Mouse (Mus musculus) stomach, embryonic 15.5 days (tissue): ENCODE data around the gene Vezf1. TPM values are rescaled to one million over a fixed set of nuclear protein-coding genes. Genes with fewer than 3 reads are reported as not detected.
A peak's percentile ranks its signal among the peaks of the same experiment; 100 is the strongest.

Source experiments
- ATAC-seq: fragments of 200-750 bp; cut with Nextera tagmentation; 2 replicates; pipeline ENCODE4 v1.8.0; 2017; ENCODE audit warnings: low read depth, moderate number of reproducible peaks, moderate TSS enrichment; ENCODE audit not compliant: insufficient read depth, low FRiP score
- H3K27ac ChIP-seq: fragments of 300-500 bp; sonication (generic); 2 replicates; pipeline ENCODE4 v1.5.1; 2015; ENCODE audit warnings: mild to moderate bottlenecking, inconsistent platforms
- H3K27me3 ChIP-seq: fragments of 300-500 bp; sonication (generic); replicated peaks from 2 replicates; pipeline ENCODE4 v1.6.1; 2015; ENCODE audit warnings: inconsistent platforms
- H3K36me3 ChIP-seq: fragments of 300-500 bp; sonication (generic); 2 replicates; pipeline ENCODE4 v1.6.1; 2015; ENCODE audit warnings: inconsistent platforms
- H3K4me1 ChIP-seq: fragments of 300-500 bp; sonication (generic); 2 replicates; pipeline ENCODE4 v1.6.1; 2015; ENCODE audit warnings: inconsistent platforms
- H3K4me2 ChIP-seq: fragments of 300-500 bp; sonication (generic); 2 replicates; pipeline ENCODE4 v1.6.1; 2015; ENCODE audit warnings: mild to moderate bottlenecking, inconsistent platforms
- H3K4me3 ChIP-seq: fragments of 300-500 bp; sonication (generic); replicated peaks from 2 replicates; pipeline ENCODE4 v1.5.1; 2015; ENCODE audit warnings: inconsistent platforms
- H3K9ac ChIP-seq: fragments of 300-500 bp; sonication (generic); 2 replicates; pipeline ENCODE4 v1.6.1; 2015; ENCODE audit warnings: inconsistent platforms
- H3K9me3 ChIP-seq: fragments of 300-500 bp; sonication (generic); 2 replicates; pipeline ENCODE4 v1.6.1; 2016; ENCODE audit warnings: inconsistent platforms
- WGBS: fragments of 180-500 bp; shearing (Covaris S2); methylation state at CpG from one replicate; pipeline ENCODE4 v1.1.7; 2015; 5-methylcytosine and 5-hydroxymethylcytosine counted together
- polyA plus RNA-seq: library from polyadenylated mRNA; unstranded; fragments of >200 nt; fragmentation: Nextera tagmentation; extraction: Ambion mirVana; gene quantifications from 2 replicates; pipeline ENCODE4 v1.2.1, GENCODE M21; 2015

Gene Vezf1
- polyA plus RNA-seq, 1 experiment from 2014 or later: 34.0 TPM

- Histone ChIP-seq H3K9me3 (no peaks in the 10 kb centered on the region), H3K4me3 (no peak overlapping the region), H3K36me3 (no peaks in the 10 kb centered on the region), H3K27me3 (no peaks in the 10 kb centered on the region), H3K4me2 (no peak overlapping the region), H3K9ac (no peak overlapping the region), H3K4me1 (peaks cover 21% of the 10 kb centered on the region), H3K27ac (no peak overlapping the region)
- WGBS: 86% methylated on average over 19 of the region's 19 CpGs
- ATAC-seq: no peak
Observed at GRCm38 (mm10) chr11:88103214-88103941, 35.3 kb downstream of the Vezf1 start.

- Histone ChIP-seq H3K4me2 (no peak overlapping the region), H3K27me3 (no peaks in the 10 kb centered on the region), H3K4me3 (no peak overlapping the region), H3K36me3 (no peaks in the 10 kb centered on the region), H3K27ac (no peak overlapping the region), H3K9me3 (no peaks in the 10 kb centered on the region), H3K4me1 (peaks cover 12% of the 10 kb centered on the region), H3K9ac (no peak overlapping the region)
- WGBS: 65% methylated on average over 6 of the region's 6 CpGs
- no peak for ATAC-seq
Observed at GRCm38 (mm10) chr11:88105494-88106291, 37.6 kb downstream of the Vezf1 start.

- Histone ChIP-seq H3K27ac (no peak overlapping the region), H3K4me1 (peaks cover 12% of the 10 kb centered on the region), H3K9ac (no peak overlapping the region), H3K4me3 (no peak overlapping the region), H3K36me3 (no peaks in the 10 kb centered on the region), H3K27me3 (no peaks in the 10 kb centered on the region), H3K4me2 (no peak overlapping the region), H3K9me3 (no peaks in the 10 kb centered on the region)
- WGBS: 58% methylated on average over 8 of the region's 8 CpGs
- no peak for ATAC-seq
Observed at GRCm38 (mm10) chr11:88106292-88106554, 38.1 kb downstream of the Vezf1 start.

- ATAC-seq: no peak
- 65% methylated on average over 4 of the region's 4 CpGs for WGBS
- no peak overlapping the region for H3K27ac ChIP-seq
- H3K9me3 ChIP-seq: no peaks in the 10 kb centered on the region
- H3K27me3 ChIP-seq: no peaks in the 10 kb centered on the region
- H3K9ac ChIP-seq: no peak overlapping the region
- H3K4me2 ChIP-seq: no peak overlapping the region
- no peak overlapping the region for H3K4me3 ChIP-seq
- peaks cover 12% of the 10 kb centered on the region for H3K4me1 ChIP-seq
- no peaks in the 10 kb centered on the region for H3K36me3 ChIP-seq
Observed at GRCm38 (mm10) chr11:88107365-88107764, 39.3 kb downstream of the Vezf1 start.

- H3K4me2 ChIP-seq: no peak overlapping the region
- no peaks in the 10 kb centered on the region for H3K9me3 ChIP-seq
- no peak overlapping the region for H3K27ac ChIP-seq
- no peak overlapping the region for H3K4me3 ChIP-seq
- no peaks in the 10 kb centered on the region for H3K36me3 ChIP-seq
- peaks cover 28% of the 10 kb centered on the region for H3K4me1 ChIP-seq
- WGBS: 61% methylated on average over 9 of the region's 9 CpGs
- no peak overlapping the region for H3K9ac ChIP-seq
- no peaks in the 10 kb centered on the region for H3K27me3 ChIP-seq
- ATAC-seq: no peak
Observed at GRCm38 (mm10) chr11:88110031-88110594, 42.0 kb downstream of the Vezf1 start.

GRCm38 (mm10) chr11:88112078-88112477, 44.0 kb downstream of the Vezf1 start:
- H3K27ac ChIP-seq: no peak overlapping the region
- H3K36me3 ChIP-seq: no peaks in the 10 kb centered on the region
- H3K9me3 ChIP-seq: no peaks in the 10 kb centered on the region
- no peak overlapping the region for H3K4me2 ChIP-seq
- no peak overlapping the region for H3K9ac ChIP-seq
- H3K4me3 ChIP-seq: no peak overlapping the region
- no peaks in the 10 kb centered on the region for H3K27me3 ChIP-seq
- 56% methylated on average over 13 of the region's 13 CpGs for WGBS
- H3K4me1 ChIP-seq: peaks cover 30% of the 10 kb centered on the region
- ATAC-seq: no peak

- H3K4me1 ChIP-seq: peaks cover 38% of the 10 kb centered on the region
- H3K4me3 ChIP-seq: no peak overlapping the region
- H3K9ac ChIP-seq: no peak overlapping the region
- H3K9me3 ChIP-seq: no peaks in the 10 kb centered on the region
- H3K27ac ChIP-seq: no peak overlapping the region
- no peaks in the 10 kb centered on the region for H3K27me3 ChIP-seq
- no peak for ATAC-seq
- H3K36me3 ChIP-seq: no peaks in the 10 kb centered on the region
- WGBS: 85% methylated on average over 7 of the region's 7 CpGs
- H3K4me2 ChIP-seq: no peak overlapping the region
Observed at GRCm38 (mm10) chr11:88112677-88113333, 44.7 kb downstream of the Vezf1 start.

GRCm38 (mm10) chr11:88113543-88114271, 45.6 kb downstream of the Vezf1 start:
- Histone ChIP-seq H3K4me3 (no peak overlapping the region), H3K9ac (no peak overlapping the region), H3K36me3 (no peaks in the 10 kb centered on the region), H3K9me3 (no peaks in the 10 kb centered on the region), H3K4me2 (no peak overlapping the region), H3K4me1 (peaks cover 47% of the 10 kb centered on the region), H3K27ac (peak overlapping the region; percentile 74), H3K27me3 (no peaks in the 10 kb centered on the region)
- ATAC-seq: no peak
- 39% methylated on average over 6 of the region's 6 CpGs for WGBS

- ATAC-seq: no peak
- H3K9me3 ChIP-seq: no peaks in the 10 kb centered on the region
- H3K4me3 ChIP-seq: no peak overlapping the region
- H3K36me3 ChIP-seq: no peaks in the 10 kb centered on the region
- H3K9ac ChIP-seq: no peak overlapping the region
- peaks cover 58% of the 10 kb centered on the region for H3K4me1 ChIP-seq
- H3K27ac ChIP-seq: peak overlapping the region; percentile 55
- WGBS: 26% methylated on average over 8 of the region's 8 CpGs
- H3K4me2 ChIP-seq: 0 out of 2 replicates have a peak overlapping the region, but pooled peaks have one; percentile 27
- no peaks in the 10 kb centered on the region for H3K27me3 ChIP-seq
Observed at GRCm38 (mm10) chr11:88114871-88115301, 46.8 kb downstream of the Vezf1 start.

- Histone ChIP-seq H3K4me3 (no peak overlapping the region), H3K9me3 (no peaks in the 10 kb centered on the region), H3K27me3 (no peaks in the 10 kb centered on the region), H3K36me3 (no peaks in the 10 kb centered on the region), H3K4me1 (peaks cover 60% of the 10 kb centered on the region), H3K27ac (no peak overlapping the region), H3K9ac (no peak overlapping the region), H3K4me2 (no peak overlapping the region)
- ATAC-seq: no peak
- 71% methylated on average over 6 of the region's 6 CpGs for WGBS
Observed at GRCm38 (mm10) chr11:88116568-88116967, 48.5 kb downstream of the Vezf1 start.

GRCm38 (mm10) chr11:88117356-88118090, 49.4 kb downstream of the Vezf1 start:
- no peaks in the 10 kb centered on the region for H3K9me3 ChIP-seq
- H3K4me3 ChIP-seq: no peak overlapping the region
- H3K36me3 ChIP-seq: no peaks in the 10 kb centered on the region
- no peak overlapping the region for H3K9ac ChIP-seq
- H3K4me2 ChIP-seq: no peak overlapping the region
- no peak for ATAC-seq
- peak overlapping the region; percentile 91 for H3K27ac ChIP-seq
- H3K4me1 ChIP-seq: peaks cover 60% of the 10 kb centered on the region
- WGBS: 34% methylated on average over 10 of the region's 10 CpGs
- H3K27me3 ChIP-seq: no peaks in the 10 kb centered on the region
